Mouse (Mus musculus) liver, embryonic 15.5 days (tissue): ENCODE results near the gene Cplx3. TPM values are rescaled to one million over a fixed set of nuclear protein-coding genes. Genes with fewer than 3 reads are reported as not detected.

Experiments used
- ATAC-seq: fragments of 200-750 bp; cut with Nextera tagmentation; 2 replicates; pipeline ENCODE4 v1.8.0; 2017; ENCODE audit warnings: moderate number of reproducible peaks, mild to moderate bottlenecking, moderate library complexity; ENCODE audit not compliant: insufficient read depth
- H3K27ac ChIP-seq: fragments of 300-500 bp; sonication (generic); replicated peaks from 2 replicates; pipeline ENCODE4 v1.5.1; 2015; ENCODE audit warnings: mild to moderate bottlenecking, inconsistent platforms
- H3K27me3 ChIP-seq: fragments of 300-500 bp; sonication (generic); 2 replicates; pipeline ENCODE4 v1.6.1; 2015; ENCODE audit warnings: mild to moderate bottlenecking, inconsistent platforms
- H3K36me3 ChIP-seq: fragments of 300-500 bp; sonication (generic); replicated peaks from 2 replicates; pipeline ENCODE4 v1.6.1; 2015; ENCODE audit warnings: moderate library complexity, mild to moderate bottlenecking, inconsistent platforms
- H3K4me1 ChIP-seq: fragments of 300-500 bp; sonication (generic); replicated peaks from 2 replicates; pipeline ENCODE4 v1.6.1; 2015; ENCODE audit warnings: inconsistent platforms
- H3K4me2 ChIP-seq: fragments of 300-500 bp; sonication (generic); 2 replicates; pipeline ENCODE4 v1.6.1; 2015; ENCODE audit warnings: moderate library complexity, mild to moderate bottlenecking, inconsistent platforms
- H3K4me3 ChIP-seq: fragments of 300-500 bp; sonication (generic); replicated peaks from 2 replicates; pipeline ENCODE4 v1.5.1; 2015; ENCODE audit warnings: mild to moderate bottlenecking, inconsistent platforms
- H3K9ac ChIP-seq: fragments of 300-500 bp; sonication (generic); 2 replicates; pipeline ENCODE4 v1.6.1; 2015; ENCODE audit warnings: moderate library complexity, mild to moderate bottlenecking, inconsistent platforms
- H3K9me3 ChIP-seq: fragments of 300-500 bp; sonication (generic); replicated peaks from 2 replicates; pipeline ENCODE4 v1.6.1; 2016; ENCODE audit warnings: inconsistent platforms
- WGBS: fragments of 180-500 bp; shearing (Covaris S2); methylation state at CpG from one replicate; pipeline ENCODE4 v1.1.7; 2015; ENCODE audit warnings: mixed read lengths; ENCODE audit not compliant: insufficient replicate concordance; 5-methylcytosine and 5-hydroxymethylcytosine counted together
- polyA plus RNA-seq: library from polyadenylated mRNA; unstranded; fragments of >200 nt; fragmentation: Nextera tagmentation; extraction: Ambion mirVana; gene quantifications from 2 replicates; pipeline ENCODE4 v1.2.1, GENCODE M21; 2015

Cplx3 gene
- not detected in 2 replicates for polyA plus RNA-seq

DNA sequence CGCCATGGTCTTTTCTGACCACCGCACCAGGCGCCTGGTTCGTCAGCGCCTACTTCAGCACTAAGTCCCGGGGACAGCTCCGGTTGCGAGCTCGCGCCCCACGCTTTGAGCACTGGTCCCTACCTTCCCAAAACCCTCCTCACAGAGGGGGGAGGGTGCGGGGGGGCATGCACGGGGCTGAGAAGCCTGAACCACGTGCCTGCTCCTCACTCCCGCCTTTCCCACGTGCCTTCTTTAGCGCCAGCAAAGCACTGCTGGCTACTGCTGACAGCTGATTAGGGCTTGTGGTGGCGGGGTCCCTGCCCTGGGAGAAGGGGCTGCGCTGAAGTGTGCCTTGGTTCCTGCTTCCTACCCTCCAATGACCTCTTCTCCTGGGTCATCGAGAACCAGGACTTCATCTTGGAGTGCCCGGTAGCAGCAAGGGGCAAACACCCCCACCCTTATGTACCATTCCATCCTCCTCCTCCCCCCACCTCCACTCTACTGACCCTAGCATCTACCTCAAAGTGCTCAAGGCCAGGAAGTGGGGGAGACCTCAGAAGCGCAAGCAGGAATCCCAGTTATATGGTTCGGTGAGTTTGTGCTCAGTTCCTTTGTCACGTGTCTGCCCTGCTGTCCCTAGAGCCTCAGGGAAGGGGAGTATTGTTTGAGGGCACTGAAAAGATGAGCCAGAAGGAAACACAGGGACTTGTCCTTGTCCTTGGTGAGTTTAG is at the start of gene Cplx3:
Cplx3 (minus strand) TSS at position 143 of the 713 bp plus-strand sequence.
- Histone ChIP-seq H3K36me3 (no peaks in the 10 kb centered on the region), H3K27ac (no peak within 1 kb of the TSS), H3K4me2 (no peak within 1 kb of the TSS), H3K4me3 (no peak within 1 kb of the TSS), H3K27me3 (peaks cover 70% of the 10 kb centered on the region), H3K9me3 (no peaks in the 10 kb centered on the region), H3K9ac (no peak within 1 kb of the TSS), H3K4me1 (no peaks in the 10 kb centered on the region)
- WGBS, result 9% methylated on average over 24 of the region's 24 CpGs
- no peak for ATAC-seq

DNA sequence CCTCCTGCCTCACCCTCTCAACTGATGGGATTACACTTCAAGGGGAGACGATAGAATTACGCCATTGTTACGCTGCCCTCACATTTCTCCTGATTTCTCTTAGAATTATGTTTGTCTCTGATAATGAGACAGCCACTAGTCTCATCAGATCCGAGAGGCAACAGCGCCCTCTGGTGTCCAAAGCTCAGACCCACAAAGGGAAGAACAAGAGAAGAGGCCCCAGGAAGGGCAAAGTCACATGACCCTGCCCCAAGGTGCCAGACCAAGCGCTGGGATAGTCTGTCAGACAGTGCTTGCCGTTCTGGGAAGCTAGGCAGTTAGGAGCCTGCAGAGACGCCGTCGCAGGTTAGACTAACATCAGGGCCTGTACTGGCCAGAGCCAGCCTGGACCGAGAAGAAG is 49.7 kb upstream of the Cplx3 start:
- H3K27ac ChIP-seq, result no peak overlapping the region
- H3K9ac ChIP-seq, result no peak overlapping the region
- no peaks in the 10 kb centered on the region for H3K27me3 ChIP-seq
- no peaks in the 10 kb centered on the region for H3K36me3 ChIP-seq
- peak overlapping the region; percentile 55 for H3K4me2 ChIP-seq
- H3K4me3 ChIP-seq, result no peak overlapping the region
- peak; percentile 49; the same call in 1 of the 2 replicates for ATAC-seq
- H3K9me3 ChIP-seq, result no peaks in the 10 kb centered on the region
- peaks cover 26% of the 10 kb centered on the region for H3K4me1 ChIP-seq
- 4% methylated on average over 11 of the region's 11 CpGs for WGBS

DNA sequence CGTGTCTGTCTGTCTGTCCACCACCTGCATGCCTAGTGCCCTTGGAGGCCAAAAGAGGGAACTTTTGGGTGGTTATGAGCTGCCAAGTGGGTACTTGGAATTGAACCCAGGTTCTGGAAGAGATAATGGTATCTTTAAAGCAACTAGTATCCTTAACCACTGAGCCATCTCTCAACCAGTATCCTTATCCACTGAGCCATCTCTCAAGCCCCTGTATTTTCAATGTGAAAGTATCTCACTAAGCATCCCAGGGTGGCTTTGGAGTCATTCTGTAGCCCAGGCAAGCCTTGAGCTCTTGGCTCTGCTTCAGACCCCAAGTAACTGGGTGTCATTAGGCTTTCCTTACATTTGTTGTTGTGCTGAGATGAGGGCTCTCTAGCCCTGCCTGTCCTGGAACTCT is 48.9 kb upstream of the Cplx3 start:
- no peak overlapping the region for H3K4me3 ChIP-seq
- WGBS, result 78% methylated on average over 1 of the region's 1 CpGs
- no peak overlapping the region for H3K9ac ChIP-seq
- H3K36me3 ChIP-seq, result no peaks in the 10 kb centered on the region
- H3K9me3 ChIP-seq, result no peaks in the 10 kb centered on the region
- H3K27me3 ChIP-seq, result no peaks in the 10 kb centered on the region
- no peak for ATAC-seq
- H3K4me2 ChIP-seq, result no peak overlapping the region
- no peak overlapping the region for H3K27ac ChIP-seq
- peaks cover 25% of the 10 kb centered on the region for H3K4me1 ChIP-seq

DNA sequence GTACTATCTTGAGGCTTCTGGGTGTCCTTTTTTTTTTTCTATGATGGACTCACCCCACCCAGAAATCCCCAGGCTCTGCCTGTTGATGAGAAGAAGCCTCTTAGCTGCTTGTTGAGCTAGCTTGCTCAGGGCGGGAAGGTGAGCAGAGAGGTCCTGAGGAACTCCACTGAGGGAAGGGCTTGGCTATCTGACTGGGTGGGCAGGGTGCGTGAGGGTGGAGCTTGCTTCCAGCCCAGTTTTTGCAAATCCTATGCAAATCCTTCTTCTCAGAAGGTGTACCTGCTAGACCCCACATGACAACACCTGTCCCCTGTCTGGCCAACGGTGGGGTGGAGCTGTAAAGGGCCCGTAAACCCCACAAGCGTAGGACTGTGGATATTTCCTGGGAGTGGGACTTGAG is 47.2 kb upstream of the Cplx3 start, which contains the start of gene Csk:
Csk (minus strand) TSS at position 349 of the 400 bp plus-strand sequence.
- H3K36me3 ChIP-seq, result no peaks in the 10 kb centered on the region
- 71% methylated on average over 5 of the region's 5 CpGs for WGBS
- H3K27me3 ChIP-seq, result no peaks in the 10 kb centered on the region
- H3K4me2 ChIP-seq, result no peak within 1 kb of the TSS
- ATAC-seq, result no peak
- H3K9ac ChIP-seq, result no peak within 1 kb of the TSS
- H3K4me1 ChIP-seq, result peaks cover 27% of the 10 kb centered on the region
- no peak within 1 kb of the TSS for H3K4me3 ChIP-seq
- H3K27ac ChIP-seq, result no peak within 1 kb of the TSS
- no peaks in the 10 kb centered on the region for H3K9me3 ChIP-seq

DNA sequence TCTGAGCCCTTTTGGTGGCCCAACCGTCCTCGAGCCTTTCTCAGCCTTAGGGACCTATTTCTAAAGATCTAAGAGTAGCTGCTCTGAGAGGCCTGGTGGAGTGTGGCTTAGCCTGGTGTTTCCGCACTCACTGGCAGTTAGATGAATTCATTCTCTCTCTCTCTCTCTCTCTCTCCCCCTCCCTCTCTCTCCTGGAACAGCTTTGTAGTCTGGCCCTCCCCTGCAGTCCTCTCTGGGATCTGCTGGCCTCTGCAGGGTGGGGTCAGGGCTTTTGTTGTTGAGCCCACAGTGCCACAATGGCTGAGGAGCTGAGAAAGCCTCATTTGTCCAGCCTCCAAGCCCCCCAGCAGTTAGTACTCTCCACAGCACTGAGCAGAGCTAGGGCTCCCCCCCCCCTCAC is 46.8 kb upstream of the Cplx3 start:
- Histone ChIP-seq H3K9ac (no peak overlapping the region), H3K4me1 (peaks cover 28% of the 10 kb centered on the region), H3K27me3 (no peaks in the 10 kb centered on the region), H3K9me3 (no peaks in the 10 kb centered on the region), H3K27ac (no peak overlapping the region), H3K4me3 (no peak overlapping the region), H3K36me3 (no peaks in the 10 kb centered on the region), H3K4me2 (no peak overlapping the region)
- 63% methylated on average over 3 of the region's 3 CpGs for WGBS
- ATAC-seq, result no peak

DNA sequence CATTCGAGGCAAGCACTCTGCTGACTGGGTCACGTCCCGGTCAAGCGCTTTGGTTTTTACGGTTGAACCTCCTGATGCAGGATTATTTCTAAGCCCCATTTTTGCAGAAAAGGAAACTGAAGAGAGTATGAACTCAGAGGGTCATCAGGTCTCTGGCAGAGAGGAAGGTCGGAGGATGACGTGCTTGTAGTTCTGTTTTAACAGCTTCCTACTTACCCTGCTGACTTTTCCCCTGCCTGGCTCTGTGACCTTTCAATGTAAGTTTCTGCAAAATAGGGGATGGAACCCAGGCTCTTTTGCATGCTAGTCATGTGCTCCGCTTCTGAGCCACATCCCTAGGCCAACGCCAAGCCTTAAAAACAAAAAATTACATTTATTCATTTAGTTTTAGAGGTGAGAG is 46.3 kb upstream of the Cplx3 start:
- no peak for ATAC-seq
- Histone ChIP-seq H3K27me3 (no peaks in the 10 kb centered on the region), H3K4me3 (no peak overlapping the region), H3K9me3 (no peaks in the 10 kb centered on the region), H3K4me1 (peaks cover 30% of the 10 kb centered on the region), H3K27ac (no peak overlapping the region), H3K4me2 (no peak overlapping the region), H3K9ac (no peak overlapping the region), H3K36me3 (no peaks in the 10 kb centered on the region)
- 57% methylated on average over 9 of the region's 9 CpGs for WGBS

DNA sequence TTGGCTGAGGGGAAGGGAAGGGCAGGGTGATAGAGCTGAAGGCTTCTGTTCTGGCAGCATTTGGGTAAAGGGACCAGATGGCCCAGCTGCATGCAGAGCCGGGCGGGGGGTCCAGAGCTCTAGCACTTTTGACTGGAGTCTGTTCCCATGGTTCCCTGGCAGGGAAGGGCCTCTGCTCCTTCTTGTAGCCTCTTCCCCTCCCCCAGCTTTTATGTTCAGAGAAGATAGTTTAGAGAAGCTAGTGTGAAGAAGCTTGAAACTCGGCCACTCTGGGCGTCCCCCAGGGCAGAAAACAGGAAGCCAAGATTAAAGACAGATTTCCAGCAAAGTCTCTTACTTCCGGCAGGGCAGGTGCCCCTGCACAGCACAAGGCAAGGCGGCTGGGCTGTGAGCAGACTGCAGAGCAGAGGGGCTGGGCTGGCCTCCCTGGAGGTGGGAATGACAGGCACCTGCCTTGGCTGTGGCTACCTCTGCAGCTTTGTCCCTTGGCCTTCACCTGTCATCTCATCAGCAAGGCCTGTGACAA is 44.8 kb upstream of the Cplx3 start:
- H3K9ac ChIP-seq, result no peak overlapping the region

DNA sequence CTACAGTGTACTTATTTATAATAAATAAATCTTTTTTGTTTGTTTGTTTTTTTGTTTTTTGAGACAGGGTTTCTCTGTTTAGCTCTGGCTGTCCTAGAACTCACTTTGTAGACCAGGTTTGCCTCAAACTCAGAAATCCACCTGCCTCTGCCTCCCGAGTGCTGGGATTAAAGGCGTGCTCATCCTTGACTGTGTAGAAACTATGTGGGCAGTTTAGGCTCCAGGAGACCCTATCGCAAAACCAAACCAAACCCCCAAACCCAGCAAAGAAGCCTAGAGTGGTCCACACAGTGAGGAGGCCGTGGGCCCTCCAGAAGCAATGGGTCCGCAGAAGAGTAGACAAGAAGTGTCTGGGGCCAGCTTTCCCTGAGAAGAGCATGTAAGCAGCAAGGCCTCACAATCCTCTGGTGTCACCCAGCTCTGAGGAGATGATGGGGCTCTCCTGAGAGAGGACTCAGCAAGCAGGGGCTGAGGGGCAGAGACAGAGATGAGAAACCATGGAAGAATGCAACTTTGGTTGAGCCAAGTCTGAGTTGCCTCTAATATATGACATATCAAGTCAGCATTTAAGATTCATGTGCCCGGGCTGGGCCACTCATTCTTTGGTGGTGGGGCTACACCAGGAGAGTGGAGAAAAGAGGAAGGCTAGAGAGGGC is 44.2 kb upstream of the Cplx3 start:
- H3K9ac ChIP-seq, result no peak overlapping the region
- peak overlapping the region; percentile 64 for H3K27ac ChIP-seq
- no peaks in the 10 kb centered on the region for H3K36me3 ChIP-seq
- H3K4me1 ChIP-seq, result peaks cover 42% of the 10 kb centered on the region
- H3K9me3 ChIP-seq, result no peaks in the 10 kb centered on the region
- no peaks in the 10 kb centered on the region for H3K27me3 ChIP-seq
- no peak for ATAC-seq
- no peak overlapping the region for H3K4me3 ChIP-seq
- no peak overlapping the region for H3K4me2 ChIP-seq
- WGBS, result 60% methylated on average over 6 of the region's 6 CpGs

More for the DNA sequence above, 44.8 kb upstream of the Cplx3 start:
- Histone ChIP-seq H3K9me3 (no peaks in the 10 kb centered on the region), H3K4me2 (no peak overlapping the region; the same call in 1 of the 2 replicates), H3K27me3 (no peaks in the 10 kb centered on the region), H3K36me3 (no peaks in the 10 kb centered on the region), H3K4me1 (peaks cover 40% of the 10 kb centered on the region), H3K27ac (peak overlapping the region; percentile 64), H3K4me3 (no peak overlapping the region)
- WGBS, result 27% methylated on average over 6 of the region's 6 CpGs
- no peak for ATAC-seq

DNA sequence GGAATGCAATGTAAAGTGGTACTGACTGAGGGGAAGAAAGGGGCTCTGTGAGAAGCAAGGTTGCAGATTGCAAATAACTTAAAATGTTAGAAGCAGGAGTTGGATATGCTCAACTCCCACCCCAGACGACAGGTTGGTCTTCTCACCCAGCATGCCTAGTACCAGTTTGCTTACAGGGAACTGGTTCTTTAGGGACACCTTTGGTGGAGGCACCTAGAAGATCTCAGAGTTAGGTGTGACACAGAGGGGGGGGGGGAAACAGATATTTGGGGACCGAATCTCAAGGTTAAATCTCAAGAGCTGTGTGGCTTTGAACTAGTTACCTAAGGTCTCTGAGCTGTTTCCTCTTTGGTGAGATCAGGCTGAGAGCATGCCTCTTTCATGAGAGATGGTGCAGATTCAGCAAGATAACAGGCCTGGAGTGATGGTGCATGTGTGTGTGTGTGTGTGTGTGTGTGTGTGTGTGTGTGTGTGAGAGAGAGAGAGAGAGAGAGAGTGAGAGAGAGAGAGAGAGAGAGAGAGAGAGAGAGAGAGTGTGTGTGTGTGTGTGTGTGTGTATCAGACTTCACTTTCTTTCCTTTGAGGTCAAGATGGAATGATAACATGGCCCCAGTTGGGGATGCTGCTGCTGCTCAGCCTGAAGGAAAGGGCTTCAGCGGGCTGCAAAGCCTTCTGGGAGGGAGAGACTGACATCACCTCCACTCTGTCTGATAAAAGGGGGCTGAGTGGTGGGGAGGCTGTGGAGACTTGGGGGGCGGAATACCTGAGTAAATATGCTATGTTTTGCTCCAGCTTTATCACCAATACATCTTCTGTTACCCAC is 41.4 kb upstream of the Cplx3 start:
- H3K27me3 ChIP-seq, result no peaks in the 10 kb centered on the region
- H3K4me2 ChIP-seq, result no peak overlapping the region
- H3K27ac ChIP-seq, result peak overlapping the region; percentile 96
- H3K4me3 ChIP-seq, result no peak overlapping the region
- H3K9me3 ChIP-seq, result no peaks in the 10 kb centered on the region
- no peaks in the 10 kb centered on the region for H3K36me3 ChIP-seq
- WGBS, result 17% methylated on average over 4 of the region's 4 CpGs
- no peak overlapping the region for H3K9ac ChIP-seq
- H3K4me1 ChIP-seq, result peaks cover 70% of the 10 kb centered on the region
- no peak for ATAC-seq

DNA sequence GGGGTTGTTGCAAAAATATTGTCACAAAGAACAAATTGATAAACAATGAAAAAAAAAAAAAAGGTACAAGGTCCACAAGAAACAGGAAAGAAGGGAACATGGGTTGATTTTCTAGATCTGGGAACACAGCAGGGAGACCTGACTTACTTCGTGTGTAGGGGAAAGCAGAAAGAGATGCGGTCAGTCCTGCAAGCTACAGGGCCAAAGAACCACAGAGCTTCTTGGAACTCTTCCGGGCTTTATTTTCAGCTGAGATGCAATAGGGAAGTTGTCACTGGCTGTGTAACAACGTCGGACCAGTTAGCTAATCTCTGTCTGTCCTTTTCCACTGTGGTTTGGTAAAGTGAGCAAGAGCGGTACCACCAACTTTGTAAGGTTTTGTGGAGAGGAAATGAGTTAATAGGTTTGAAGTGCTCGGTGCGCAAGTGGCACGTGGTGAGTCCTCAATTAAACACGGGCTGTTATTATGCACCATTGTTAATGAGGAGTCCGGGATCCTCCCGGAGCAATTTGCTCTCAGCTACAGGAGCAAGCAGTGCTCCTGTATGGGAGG is 40.5 kb upstream of the Cplx3 start:
- 17% methylated on average over 12 of the region's 12 CpGs for WGBS
- H3K4me3 ChIP-seq, result no peak overlapping the region
- peaks cover 78% of the 10 kb centered on the region for H3K4me1 ChIP-seq

More for the DNA sequence above, 40.5 kb upstream of the Cplx3 start:
- H3K9me3 ChIP-seq, result no peaks in the 10 kb centered on the region
- peak overlapping the region; percentile 96 for H3K27ac ChIP-seq
- no peaks in the 10 kb centered on the region for H3K27me3 ChIP-seq
- H3K4me2 ChIP-seq, result no peak overlapping the region
- H3K9ac ChIP-seq, result no peak overlapping the region
- ATAC-seq, result no peak
- H3K36me3 ChIP-seq, result peaks cover 7% of the 10 kb centered on the region; the same call in 1 of the 2 replicates
